Mouse (Mus musculus): Measurements from ENCODE around the gene Pcdh8. TPM values are rescaled to one million over a fixed set of nuclear protein-coding genes. Genes with fewer than 3 reads are reported as not detected.

Gene Pcdh8
- polyA plus RNA-seq (2017; shearing (Covaris generic)) = 0.16 TPM

GRCm38 (mm10) chr14:79771094-79771535, at the start of gene Pcdh8:
Gene Pcdh8 (minus strand): TSS chr14:79771312.

Other genes with a start within 250 kb of the Pcdh8 start
- gene Sugt1, start 183.6 kb downstream of the Pcdh8 start, polyA plus RNA-seq (2017; shearing (Covaris generic)) = 171 TPM
- gene Cnmd, start 109.1 kb downstream of the Pcdh8 start, polyA plus RNA-seq (2017; shearing (Covaris generic)) = not detected
- gene Olfm4, start 212.8 kb upstream of the Pcdh8 start, polyA plus RNA-seq (2017; shearing (Covaris generic)) = not detected

Data from effector memory CD4-positive, alpha-beta T cell, adult 7 months (primary cell).